Mouse (Mus musculus) spleen, adult 2 months (tissue): ENCODE data around the gene Plscr5. TPM values are rescaled to one million over a fixed set of nuclear protein-coding genes. Genes with fewer than 3 reads are reported as not detected.

ENCODE experiments used
- DNase-seq, 2 experiments: peaks; one replicate each; pipeline versions ENCODE4 v3.0.0 to v3.0.0-alpha.2; 2012 to 2021; ENCODE audit warnings: low spot score in 2 of 2, low read depth in 1 of 2
- H3K27ac ChIP-seq: fragments of 200-500 bp; 2 replicates; pipeline ENCODE4 v1.5.1; 2012; ENCODE audit warnings: low read length, inconsistent platforms; ENCODE audit not compliant: insufficient read depth
- H3K27me3 ChIP-seq: fragments of 200-500 bp; 2 replicates; pipeline ENCODE4 v1.6.1; 2012; ENCODE audit warnings: mild to moderate bottlenecking, moderate library complexity, low read length, inconsistent platforms; ENCODE audit not compliant: control insufficient read depth, insufficient read depth
- H3K36me3 ChIP-seq: fragments of 200-500 bp; 2 replicates; pipeline ENCODE4 v1.6.1; 2012; ENCODE audit warnings: mild to moderate bottlenecking, low read length, inconsistent platforms; ENCODE audit not compliant: control insufficient read depth, insufficient read depth
- H3K4me1 ChIP-seq: fragments of 200-500 bp; 2 replicates; pipeline ENCODE4 v1.6.1; 2011; ENCODE audit warnings: inconsistent platforms; ENCODE audit not compliant: control insufficient read depth, insufficient read depth, insufficient read length
- H3K4me3 ChIP-seq: fragments of 200-500 bp; 2 replicates; pipeline ENCODE4 v1.5.1; 2011; ENCODE audit warnings: mild to moderate bottlenecking, inconsistent platforms; ENCODE audit not compliant: insufficient read depth, insufficient read length; ENCODE audit errors: extremely low read depth
- CTCF ChIP-seq: fragments of 200-500 bp; IDR thresholded peaks from 2 replicates; pipeline ENCODE4 v1.5.1; 2011; ENCODE audit warnings: mild to moderate bottlenecking, inconsistent platforms; ENCODE audit not compliant: insufficient read depth, insufficient read length, insufficient replicate concordance; ENCODE audit errors: extremely low read depth
- POLR2A ChIP-seq: fragments of 200-500 bp; IDR thresholded peaks from 2 replicates; pipeline ENCODE4 v1.6.1; 2011; ENCODE audit warnings: low read depth, low read length, inconsistent platforms
- WGBS: fragments of 180-500 bp; shearing (Covaris S2); methylation state at CpG from one replicate; pipeline ENCODE4 v1.1.7; 2018; 5-methylcytosine and 5-hydroxymethylcytosine counted together
- polyA plus RNA-seq: library from polyadenylated mRNA; depleted of rRNA; stranded (reverse); fragments of >200 nt; gene quantifications from 2 replicates; pipeline ENCODE4 v1.2.3, GENCODE M21; 2012; rRNA removed

Gene Plscr5
- polyA plus RNA-seq, 1 experiment = not detected

- H3K4me1 ChIP-seq = peaks cover 5% of the 10 kb centered on the region
- DNase-seq = no peak
- no peak overlapping the region for H3K4me3 ChIP-seq
- TF ChIP-seq POLR2A (no peak), CTCF (no peak)
- H3K27me3 ChIP-seq = no peaks in the 10 kb centered on the region
- no peak overlapping the region for H3K27ac ChIP-seq
- WGBS = 21% methylated on average over 5 of the region's 5 CpGs
- H3K36me3 ChIP-seq = no peaks in the 10 kb centered on the region
Observed at GRCm38 (mm10) chr9:92252718-92253117, 60.0 kb downstream of the Plscr5 start.

DNA sequence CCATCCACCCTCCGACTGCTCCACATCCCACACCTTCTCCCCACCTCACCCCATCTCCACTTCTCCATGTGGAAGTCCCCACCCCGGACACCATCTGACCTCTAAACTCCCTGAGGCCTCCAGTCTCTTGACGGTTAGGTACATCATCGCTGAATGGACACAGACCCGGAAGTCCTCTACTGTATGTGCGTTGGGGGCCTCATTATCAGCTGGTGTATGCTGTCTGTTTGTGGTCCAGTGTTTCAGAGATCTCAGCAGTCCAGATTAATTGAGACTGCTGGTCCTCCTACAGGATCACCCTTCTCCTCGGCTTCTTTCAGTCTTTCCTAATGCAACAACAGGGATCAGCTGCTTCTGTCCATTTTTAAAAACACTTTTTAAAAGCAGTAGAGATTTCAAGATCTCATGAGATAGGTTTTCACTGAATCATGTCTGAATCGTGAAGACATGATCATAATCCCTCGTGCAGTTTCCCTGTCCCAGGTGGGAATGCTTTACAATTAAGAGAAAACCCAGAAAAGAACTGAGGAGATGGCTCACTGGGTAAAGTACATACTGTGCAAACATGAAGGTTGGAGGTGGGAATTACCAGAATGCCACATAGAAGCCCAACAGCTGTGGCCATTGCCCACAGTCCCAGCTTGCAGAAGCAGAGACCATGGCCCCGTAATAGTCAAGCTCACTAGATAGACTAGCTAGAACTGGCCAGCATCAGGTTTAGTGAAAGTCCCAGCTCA is 61.0 kb downstream of the Plscr5 start:
- 84% methylated on average over 10 of the region's 10 CpGs for WGBS
- no peak overlapping the region for H3K4me3 ChIP-seq
- DNase-seq = no peak

More for the DNA sequence above, 61.0 kb downstream of the Plscr5 start:
- Histone ChIP-seq H3K36me3 (no peaks in the 10 kb centered on the region), H3K4me1 (peaks cover 5% of the 10 kb centered on the region), H3K27me3 (no peaks in the 10 kb centered on the region), H3K27ac (no peak overlapping the region)
- no peak for TF ChIP-seq POLR2A
- no peak for TF ChIP-seq CTCF

Other genes with a start within 250 kb of the Plscr5 start
- gene Plscr1, start 56.8 kb downstream of the Plscr5 start, polyA plus RNA-seq = 3.6 and 4.6 TPM in 2 replicates
- gene Plscr2, start 82.7 kb downstream of the Plscr5 start, polyA plus RNA-seq = 0.98 and 1.3 TPM in 2 replicates
- gene 1700057G04Rik, start 116.4 kb downstream of the Plscr5 start, polyA plus RNA-seq = not detected in 2 replicates